Mouse (Mus musculus) liver, embryonic 12.5 days (tissue): Measurements from ENCODE around the gene Prom2. TPM values are rescaled to one million over a fixed set of nuclear protein-coding genes. Genes with fewer than 3 reads are reported as not detected.

Experiments
- ATAC-seq: fragments of 200-750 bp; cut with Nextera tagmentation; 2 replicates; pipeline ENCODE4 v1.8.0; 2017; ENCODE audit warnings: moderate number of reproducible peaks, mild to moderate bottlenecking, moderate library complexity
- H3K27ac ChIP-seq: fragments of 300-500 bp; sonication (generic); 2 replicates; pipeline ENCODE4 v1.5.1; 2016; ENCODE audit warnings: mild to moderate bottlenecking
- H3K27me3 ChIP-seq: fragments of 300-500 bp; sonication (generic); replicated peaks from 2 replicates; pipeline ENCODE4 v1.6.1; 2016; ENCODE audit warnings: mild to moderate bottlenecking, moderate library complexity
- H3K36me3 ChIP-seq: fragments of 300-500 bp; sonication (generic); 2 replicates; pipeline ENCODE4 v1.6.1; 2016; ENCODE audit warnings: mild to moderate bottlenecking, moderate library complexity
- H3K4me1 ChIP-seq: fragments of 300-500 bp; sonication (generic); 2 replicates; pipeline ENCODE4 v1.6.1; 2016
- H3K4me2 ChIP-seq: fragments of 300-500 bp; sonication (generic); 2 replicates; pipeline ENCODE4 v1.6.1; 2016; ENCODE audit warnings: mild to moderate bottlenecking, moderate library complexity
- H3K4me3 ChIP-seq: fragments of 300-500 bp; sonication (generic); 2 replicates; pipeline ENCODE4 v1.5.1; 2016; ENCODE audit warnings: mild to moderate bottlenecking, moderate library complexity
- H3K9ac ChIP-seq: fragments of 300-500 bp; sonication (generic); 2 replicates; pipeline ENCODE4 v1.6.1; 2016; ENCODE audit warnings: mild to moderate bottlenecking, moderate library complexity
- H3K9me3 ChIP-seq: fragments of 300-500 bp; sonication (generic); replicated peaks from 2 replicates; pipeline ENCODE4 v1.6.1; 2016; ENCODE audit warnings: mild to moderate bottlenecking, moderate library complexity
- WGBS: fragments of 180-500 bp; shearing (Covaris S2); methylation state at CpG from one replicate; pipeline ENCODE4 v1.1.7; 2016; ENCODE audit not compliant: insufficient replicate concordance; 5-methylcytosine and 5-hydroxymethylcytosine counted together
- polyA plus RNA-seq: library from polyadenylated mRNA; unstranded; fragments of >200 nt; fragmentation: Nextera tagmentation; extraction: Ambion mirVana; gene quantifications from 2 replicates; pipeline ENCODE4 v1.2.1, GENCODE M21; 2016

The Prom2 gene
- polyA plus RNA-seq, 1 experiment from 2014 or later: not detected

GRCm38 (mm10) chr2:127479210-127479609 lies 62.1 kb downstream of the Prom2 start:
- H3K9me3 ChIP-seq: no peaks in the 10 kb centered on the region
- H3K9ac ChIP-seq: no peak overlapping the region
- H3K4me2 ChIP-seq: no peak overlapping the region
- H3K4me1 ChIP-seq: 0 out of 2 replicates have a peak, but pooled peaks cover 8% of the 10 kb centered on the region
- H3K36me3 ChIP-seq: no peaks in the 10 kb centered on the region
- WGBS: 64% methylated on average over 4 of the region's 4 CpGs
- H3K27me3 ChIP-seq: peaks cover 65% of the 10 kb centered on the region
- H3K4me3 ChIP-seq: no peak overlapping the region
- no peak overlapping the region for H3K27ac ChIP-seq
- no peak for ATAC-seq

Other genes with a start within 250 kb of the Prom2 start
- 7.3 and 8.0 TPM in 2 replicates for gene Dusp2, start 205.3 kb downstream of the Prom2 start, polyA plus RNA-seq
- not detected in 2 replicates for gene Astl, start 202.8 kb downstream of the Prom2 start, polyA plus RNA-seq
- 38.3 and 42.5 TPM in 2 replicates for gene Adra2b, start 178.3 kb downstream of the Prom2 start, polyA plus RNA-seq
- gene Gpat2, start 116.3 kb downstream of the Prom2 start, polyA plus RNA-seq: 0.37 and 0.49 TPM in 2 replicates
- gene Fahd2a, start 96.9 kb downstream of the Prom2 start, polyA plus RNA-seq: 17.2 and 17.5 TPM in 2 replicates
- 0.70 and 0.72 TPM in 2 replicates for gene Kcnip3, start 19.4 kb downstream of the Prom2 start, polyA plus RNA-seq
- 1.8 and 2.0 TPM in 2 replicates for gene Zfp661, start 45.6 kb upstream of the Prom2 start, polyA plus RNA-seq
- gene Mrps5, start 45.8 kb upstream of the Prom2 start, polyA plus RNA-seq: 132 and 134 TPM in 2 replicates
- not detected in 2 replicates for gene Mal, start 115.2 kb upstream of the Prom2 start, polyA plus RNA-seq
- gene Mall, start 188.5 kb upstream of the Prom2 start, polyA plus RNA-seq: 0.19 TPM in 1 of 2 replicates, not detected in the other
- 10.8 and 11.2 TPM in 2 replicates for gene Nphp1, start 247.4 kb upstream of the Prom2 start, polyA plus RNA-seq